Mouse (Mus musculus) layer of hippocampus, adult 2 months (tissue): ENCODE results near the gene Ak3. TPM values are rescaled to one million over a fixed set of nuclear protein-coding genes. Genes with fewer than 3 reads are reported as not detected.

Experiments used
- DNase-seq, 2 experiments: peaks; one replicate each; pipeline ENCODE4 v3.0.0; 2022; ENCODE audit warnings: low spot score in 2 of 2
- H3K27ac ChIP-seq: fragments of 200-600 bp; 2 replicates; pipeline ENCODE4 v1.8.1; 2022
- H3K4me3 ChIP-seq: fragments of 200-600 bp; 2 replicates; pipeline ENCODE4 v1.8.1; 2022; ENCODE audit warnings: mild to moderate bottlenecking
- CTCF ChIP-seq: fragments of 200-600 bp; conservative IDR thresholded peaks from 2 replicates; pipeline ENCODE4 v1.8.1; 2022; ENCODE audit warnings: antibody characterized with exemption, mild to moderate bottlenecking, moderate library complexity
- total RNA-seq, 2 experiments: library from RNA; stranded (reverse); gene quantifications; 2 replicates each; pipeline ENCODE4 v1.2.3; 2021

Ak3 gene
- total RNA-seq, 2 experiments from 2014 or later: 51.5 to 53.0 TPM

- TF ChIP-seq CTCF: no peak
- H3K4me3 ChIP-seq: no peak overlapping the region
- H3K27ac ChIP-seq: no peak overlapping the region
- DNase-seq: no peak
These were observed 10.2 kb downstream of the Ak3 start for GRCm38 (mm10) chr19:29037541-29037940.

DNA sequence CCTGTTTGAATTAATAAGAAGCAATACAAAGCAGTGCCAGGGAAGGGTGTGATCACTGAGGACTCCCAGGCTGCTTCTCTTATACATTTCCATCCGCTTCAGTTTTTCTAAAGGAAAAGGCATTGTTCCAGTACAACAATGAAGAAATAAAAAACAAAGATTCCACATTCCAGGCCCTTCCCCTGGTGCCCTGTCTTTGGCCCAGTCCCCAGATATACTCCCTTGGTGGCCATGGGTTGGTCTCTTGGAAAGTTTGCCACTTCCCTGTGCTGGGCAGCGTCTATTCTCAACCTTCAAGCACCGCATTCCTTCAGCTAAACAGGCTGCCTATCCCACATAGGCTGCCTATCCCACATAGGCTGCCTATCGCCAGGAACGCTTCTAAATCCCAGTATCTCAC, 10.7 kb downstream of the Ak3 start:
- Histone ChIP-seq H3K4me3 (no peak overlapping the region), H3K27ac (no peak overlapping the region)
- DNase-seq: no peak
- no peak for TF ChIP-seq CTCF

GRCm38 (mm10) chr19:29032662-29033061, 15.1 kb downstream of the Ak3 start:
- TF ChIP-seq CTCF: no peak
- no peak for DNase-seq
- peak overlapping the region; percentile 49; the same call in 1 of the 2 replicates for H3K27ac ChIP-seq
- no peak overlapping the region for H3K4me3 ChIP-seq

GRCm38 (mm10) chr19:29031788-29032187, 16.0 kb downstream of the Ak3 start:
- no peak for DNase-seq
- Histone ChIP-seq H3K27ac (no peak overlapping the region), H3K4me3 (no peak overlapping the region)
- no peak for TF ChIP-seq CTCF

DNA sequence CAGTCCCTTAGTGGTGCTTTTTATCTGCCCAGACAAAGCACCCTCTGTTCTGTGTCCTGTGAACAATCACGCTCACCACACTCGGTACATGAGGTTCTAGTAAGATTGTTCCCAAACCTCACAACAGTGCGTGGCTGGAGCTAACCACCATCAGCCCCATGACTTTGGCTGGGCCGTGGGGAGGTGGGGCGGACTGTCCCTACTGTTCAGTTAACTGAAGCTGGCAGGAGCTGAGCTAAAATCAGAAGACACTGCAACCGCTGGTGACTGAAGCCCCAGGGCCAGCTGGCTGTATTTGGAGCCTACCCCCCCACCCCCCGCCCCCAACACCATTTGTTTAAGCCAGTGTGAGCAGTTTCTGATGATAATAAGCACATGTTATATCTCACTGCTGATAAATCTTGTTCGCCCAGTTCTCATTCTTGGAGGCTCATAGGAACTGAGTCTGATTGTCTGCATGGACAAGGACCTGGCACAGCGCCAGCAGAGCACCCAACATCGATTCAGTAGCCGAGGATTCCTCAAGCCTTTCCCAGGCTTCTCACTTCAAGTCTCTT, 23.3 kb downstream of the Ak3 start:
- no peak overlapping the region for H3K4me3 ChIP-seq
- no peak for TF ChIP-seq CTCF
- peak; percentile 32 to 40 for DNase-seq
- H3K27ac ChIP-seq: peak overlapping the region; percentile 81

DNA sequence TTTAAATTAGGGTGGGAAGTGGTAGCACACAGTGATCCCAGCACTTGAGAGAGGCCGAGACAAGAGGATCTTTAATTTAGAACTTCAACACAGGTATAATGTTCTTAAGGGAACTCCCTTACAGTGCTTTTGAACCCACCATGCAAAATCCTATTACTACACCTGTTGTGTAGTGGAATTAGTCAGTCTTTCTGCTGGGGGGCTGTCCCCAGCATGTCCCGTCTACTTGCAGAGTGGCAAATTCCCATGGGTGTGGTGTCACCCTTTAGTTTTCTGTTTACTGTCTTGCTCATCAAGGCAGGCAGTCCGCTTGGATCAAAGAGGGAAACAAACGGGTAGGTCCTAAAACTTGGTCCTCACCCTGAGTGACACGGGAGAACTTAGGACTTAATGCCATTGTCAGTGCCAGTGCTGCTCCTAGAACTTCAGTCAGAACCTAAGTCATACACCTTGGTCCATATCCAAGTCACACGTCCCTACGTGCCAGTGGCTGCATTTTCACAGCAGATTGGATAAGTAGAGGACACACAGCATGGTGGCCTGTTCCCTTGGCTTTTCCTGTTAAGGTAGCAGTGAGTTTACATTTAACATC, 25.9 kb downstream of the Ak3 start:
- 0 out of 2 replicates have a peak overlapping the region, but pooled peaks have one; percentile 11 for H3K27ac ChIP-seq
- TF ChIP-seq CTCF: no peak
- DNase-seq: no peak
- no peak overlapping the region for H3K4me3 ChIP-seq

DNA sequence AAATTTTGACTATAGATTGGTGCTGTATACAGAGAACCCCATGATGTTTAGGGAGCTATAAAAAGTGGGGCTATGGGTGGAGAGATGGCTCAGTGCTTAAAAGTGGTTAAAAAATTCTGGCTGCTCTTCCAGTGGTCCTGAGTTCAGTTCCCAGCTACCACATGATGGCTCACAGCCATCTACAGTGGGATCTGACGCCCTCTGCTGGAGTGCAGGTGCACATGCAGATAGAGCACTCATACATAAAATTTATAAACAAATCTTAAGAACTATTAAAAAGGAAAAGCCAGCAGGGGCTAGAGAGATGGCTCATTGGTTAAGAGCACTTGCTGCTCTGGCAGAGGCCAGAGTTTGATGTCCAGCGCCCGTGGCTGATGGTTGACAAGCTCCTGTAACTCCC, 28.1 kb downstream of the Ak3 start:
- no peak for DNase-seq
- Histone ChIP-seq H3K4me3 (no peak overlapping the region), H3K27ac (no peak overlapping the region)
- peak; percentile 68 for TF ChIP-seq CTCF

DNA sequence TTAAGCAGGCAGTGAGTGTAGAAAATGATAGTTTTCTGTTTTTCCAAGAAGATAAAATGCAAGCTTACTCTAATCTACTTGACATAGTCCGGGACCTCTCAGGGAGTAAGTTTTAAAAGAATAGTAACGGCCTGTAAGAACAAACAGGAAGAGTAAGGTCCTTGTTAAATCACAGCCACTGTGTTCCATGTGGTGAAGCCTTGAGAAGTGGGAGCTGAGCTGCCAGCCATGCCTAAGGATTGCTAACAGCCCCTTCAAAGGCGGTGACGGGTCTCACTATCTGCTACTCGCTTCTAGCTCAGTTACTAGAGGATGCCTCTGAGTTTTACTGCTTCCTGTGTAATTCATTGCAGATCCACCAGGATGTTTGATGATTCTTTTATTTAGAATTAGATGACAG, 31.0 kb downstream of the Ak3 start:
- peak; percentile 32; the same call in 1 of the 2 replicates for TF ChIP-seq CTCF
- no peak for DNase-seq
- H3K4me3 ChIP-seq: no peak overlapping the region
- H3K27ac ChIP-seq: no peak overlapping the region; the same call in 1 of the 2 replicates

DNA sequence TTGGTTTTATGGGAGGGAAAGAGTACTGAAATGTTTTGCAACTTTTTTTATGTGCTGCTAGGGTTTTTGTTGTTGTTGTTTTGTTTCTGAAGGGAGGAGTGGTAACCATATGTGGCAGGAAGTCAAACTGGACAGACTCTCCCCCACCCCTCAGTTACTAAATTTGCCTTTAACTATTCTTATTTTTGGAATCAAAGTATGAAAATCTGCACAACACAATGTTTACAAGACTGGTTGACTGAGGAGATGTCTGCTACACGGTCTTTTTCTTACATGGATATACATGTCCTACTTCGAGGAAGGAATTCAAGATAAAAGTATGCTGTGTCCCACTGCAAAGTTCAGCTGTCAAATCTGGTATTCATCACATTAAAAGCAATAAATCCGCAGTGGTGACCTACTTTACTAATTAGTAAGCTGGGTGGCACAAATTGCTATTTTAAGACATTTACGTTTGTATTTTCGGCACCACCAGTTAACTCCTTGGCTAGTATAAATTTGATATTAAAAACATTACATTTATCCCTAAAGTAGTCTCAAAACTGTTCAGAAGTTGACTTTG, 31.5 kb downstream of the Ak3 start:
- Histone ChIP-seq H3K4me3 (no peak overlapping the region), H3K27ac (no peak overlapping the region; the same call in 1 of the 2 replicates)
- no peak for TF ChIP-seq CTCF
- DNase-seq: no peak

DNA sequence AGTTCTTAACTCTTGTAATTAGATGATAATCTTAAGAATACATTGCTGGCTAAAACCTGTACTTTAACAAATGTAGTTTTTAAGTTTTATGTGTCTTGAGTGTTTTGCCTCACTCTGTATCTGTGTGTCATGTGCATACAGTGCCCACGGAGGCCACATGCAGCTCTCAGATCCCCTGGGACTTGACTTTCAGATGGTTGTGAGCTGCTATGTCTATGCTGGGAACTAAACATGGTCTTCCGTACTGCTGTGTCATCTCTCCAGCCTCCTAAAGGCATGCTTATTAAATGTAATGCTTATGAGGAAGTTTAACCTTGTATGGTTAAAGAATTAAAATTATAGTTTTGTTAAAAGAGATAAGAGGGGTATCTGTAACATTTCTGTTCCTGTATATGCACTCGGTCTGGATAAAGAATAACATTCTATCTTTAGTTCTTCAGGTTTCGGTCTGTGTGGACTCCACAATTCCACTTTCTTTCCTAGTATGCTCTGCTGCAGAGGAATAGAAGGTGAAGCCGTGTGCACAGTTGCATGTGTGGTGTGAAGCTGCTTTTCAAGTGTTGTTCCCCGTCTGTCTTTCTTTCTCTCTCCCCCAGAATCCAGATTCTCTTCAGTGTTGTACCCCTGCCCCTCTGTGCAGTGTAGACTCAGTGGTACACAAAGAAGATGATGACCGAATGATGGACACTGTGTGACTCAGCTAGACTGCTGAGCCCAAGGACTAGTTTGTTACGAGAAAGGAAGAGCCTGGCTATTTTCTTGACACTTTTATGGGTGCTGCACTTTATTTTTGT, 32.2 kb downstream of the Ak3 start:
- no peak for DNase-seq
- no peak overlapping the region for H3K27ac ChIP-seq
- TF ChIP-seq CTCF: no peak
- no peak overlapping the region for H3K4me3 ChIP-seq

DNA sequence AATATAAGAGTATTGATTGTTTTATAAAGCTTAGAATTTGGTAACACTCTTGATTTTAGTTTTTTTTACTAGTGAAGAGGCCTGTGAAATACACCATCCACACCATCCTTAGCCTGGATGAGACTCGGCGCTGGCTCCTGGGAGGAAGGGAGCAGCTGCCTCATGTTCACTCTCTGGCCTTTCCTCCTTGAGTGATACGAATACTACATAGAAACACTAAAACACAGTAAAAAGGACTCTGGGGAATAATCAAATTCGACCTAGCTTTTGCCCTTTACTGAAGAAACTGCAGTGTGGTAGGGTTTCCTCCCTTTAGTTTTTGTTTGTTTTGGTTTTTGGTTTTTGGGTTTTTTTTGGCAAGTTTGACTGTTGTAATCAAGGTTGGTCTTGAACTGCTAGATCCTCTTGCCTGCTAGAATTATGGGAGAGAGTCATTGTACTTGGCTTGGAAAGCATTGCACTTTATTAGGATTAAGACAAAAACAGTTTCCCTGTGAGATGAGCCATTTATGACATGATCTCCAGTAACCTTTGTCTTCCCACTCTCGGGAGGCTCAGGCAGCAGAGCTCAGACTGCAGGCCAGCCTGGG, 33.2 kb downstream of the Ak3 start:
- no peak for DNase-seq
- TF ChIP-seq CTCF: no peak
- Histone ChIP-seq H3K4me3 (no peak overlapping the region), H3K27ac (no peak overlapping the region)

GRCm38 (mm10) chr19:29011355-29011990, 36.3 kb downstream of the Ak3 start:
- DNase-seq: peak in 1 of 2 experiments; percentile 45
- no peak overlapping the region for H3K4me3 ChIP-seq
- H3K27ac ChIP-seq: peak overlapping the region; percentile 64
- TF ChIP-seq CTCF: no peak
